Mouse (Mus musculus): ENCODE data around the gene Cd99l2. TPM values are rescaled to one million over a fixed set of nuclear protein-coding genes. Genes with fewer than 3 reads are reported as not detected.

Gene Cd99l2
- polyA plus RNA-seq, 1 experiment = 1.8 TPM

DNA sequence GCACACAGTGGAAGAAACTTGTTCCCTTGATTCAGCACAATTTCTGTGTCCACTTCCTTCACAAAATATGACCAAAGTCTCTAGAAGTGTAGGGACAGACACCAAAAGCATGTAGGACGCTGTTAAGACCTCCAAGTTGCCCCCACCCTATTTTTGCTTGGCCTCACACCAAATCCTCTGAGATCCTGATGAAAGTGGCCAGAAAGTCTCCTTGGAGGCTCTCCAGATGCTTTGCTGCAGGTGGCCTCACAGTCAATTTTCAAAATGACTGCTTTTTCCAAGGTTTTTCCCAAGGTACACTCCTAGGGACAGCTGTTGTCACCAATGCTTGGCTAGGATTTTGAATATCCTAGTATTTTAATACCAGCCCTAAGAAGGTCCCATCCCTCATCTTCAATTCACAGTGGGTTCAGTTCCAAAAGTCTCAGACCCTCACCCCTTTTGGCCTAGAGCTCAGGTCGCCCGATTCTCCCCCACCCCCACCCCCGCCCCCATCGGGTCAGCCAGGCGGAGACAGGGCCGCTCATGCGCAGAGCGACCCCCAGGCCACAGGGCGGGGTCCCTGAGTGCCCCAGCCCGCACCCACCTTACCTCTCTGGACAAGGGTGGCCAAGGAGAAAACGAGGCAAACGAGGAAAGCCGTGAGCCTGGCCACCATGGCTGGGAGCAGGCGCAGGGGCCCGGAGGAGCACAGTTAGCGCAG lies 567 bp downstream of the Cd99l2 start:
- Histone ChIP-seq H3K4me3 (ENCODE audit: low read depth, low read length) (peak overlapping the region; percentile 96), H3K4me1 (ENCODE audit: control insufficient read depth, insufficient read depth, insufficient read length, low read length) (no peaks in the 10 kb centered on the region), H3K27me3 (ENCODE audit: control insufficient read depth, insufficient read depth, low read length) (no peaks in the 10 kb centered on the region), H3K27ac (ENCODE audit: insufficient read depth, low read depth, low read length) (no peak overlapping the region), H3K36me3 (ENCODE audit: control insufficient read depth, insufficient read depth, low read length) (no peaks in the 10 kb centered on the region)
- TF ChIP-seq POLR2A (IDR thresholded peaks at IDR 0.05; ENCODE audit: low read depth, low read length) = no peak
- no peak for TF ChIP-seq CTCF (IDR thresholded peaks at IDR 0.05; ENCODE audit: extremely low read depth, insufficient read length, insufficient replicate concordance, low read depth, low read length)
- WGBS = 15% methylated on average over 17 of the region's 17 CpGs

DNA sequence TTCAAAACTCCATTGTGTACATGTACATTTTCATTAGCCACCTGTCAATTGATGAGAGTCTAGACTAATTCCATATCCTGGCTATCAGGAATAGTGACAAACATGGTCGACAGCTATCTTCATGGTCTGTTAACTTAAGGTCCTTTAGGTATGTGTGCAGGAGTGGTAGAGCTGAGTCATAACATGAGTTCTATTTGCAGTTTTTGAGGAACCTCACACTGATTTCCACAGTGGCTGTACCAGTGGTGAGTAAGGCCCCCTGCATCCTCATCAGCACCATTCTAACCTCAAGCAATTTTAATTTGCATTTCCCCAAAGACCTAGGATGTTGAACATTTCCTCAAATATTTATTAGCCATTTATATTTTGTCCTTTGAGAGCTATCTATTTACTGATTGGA lies 3.3 kb downstream of the Cd99l2 start:
- Histone ChIP-seq H3K4me1 (ENCODE audit: control insufficient read depth, insufficient read depth, insufficient read length, low read length) (no peaks in the 10 kb centered on the region), H3K4me3 (ENCODE audit: low read depth, low read length) (no peak overlapping the region), H3K27me3 (ENCODE audit: control insufficient read depth, insufficient read depth, low read length) (no peaks in the 10 kb centered on the region), H3K36me3 (ENCODE audit: control insufficient read depth, insufficient read depth, low read length) (no peaks in the 10 kb centered on the region), H3K27ac (ENCODE audit: insufficient read depth, low read depth, low read length) (no peak overlapping the region)
- TF ChIP-seq POLR2A (IDR thresholded peaks at IDR 0.05; ENCODE audit: low read depth, low read length) = no peak
- 77% methylated on average over 1 of the region's 1 CpGs for WGBS

DNA sequence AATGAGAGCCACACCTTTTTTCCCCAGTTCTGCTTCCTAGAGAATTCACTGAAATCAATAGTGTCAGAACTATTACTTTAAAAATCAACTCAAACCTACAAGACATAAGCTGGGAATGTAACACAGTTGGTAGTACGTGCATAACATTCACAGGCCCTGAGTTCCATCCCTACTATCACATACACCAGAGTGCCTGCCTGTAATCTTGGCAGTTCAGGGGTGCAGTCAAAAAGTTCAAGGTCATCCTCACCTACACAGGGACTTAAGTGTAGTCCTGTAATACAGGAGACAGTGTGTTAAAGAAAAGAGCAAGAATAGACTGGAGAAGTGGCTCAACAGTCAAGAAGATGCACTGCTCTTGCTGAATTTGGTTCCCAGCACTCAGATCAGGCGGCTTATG lies 10.4 kb downstream of the Cd99l2 start:
- Histone ChIP-seq H3K27me3 (ENCODE audit: control insufficient read depth, insufficient read depth, low read length) (no peaks in the 10 kb centered on the region), H3K4me1 (ENCODE audit: control insufficient read depth, insufficient read depth, insufficient read length, low read length) (no peaks in the 10 kb centered on the region), H3K4me3 (ENCODE audit: low read depth, low read length) (no peak overlapping the region), H3K36me3 (ENCODE audit: control insufficient read depth, insufficient read depth, low read length) (no peaks in the 10 kb centered on the region), H3K27ac (ENCODE audit: insufficient read depth, low read depth, low read length) (no peak overlapping the region)
- 84% methylated on average over 2 of the region's 2 CpGs for WGBS
- TF ChIP-seq POLR2A (IDR thresholded peaks at IDR 0.05; ENCODE audit: low read depth, low read length) = no peak
- no peak for TF ChIP-seq CTCF (IDR thresholded peaks at IDR 0.05; ENCODE audit: extremely low read depth, insufficient read length, insufficient replicate concordance, low read depth, low read length)

DNA sequence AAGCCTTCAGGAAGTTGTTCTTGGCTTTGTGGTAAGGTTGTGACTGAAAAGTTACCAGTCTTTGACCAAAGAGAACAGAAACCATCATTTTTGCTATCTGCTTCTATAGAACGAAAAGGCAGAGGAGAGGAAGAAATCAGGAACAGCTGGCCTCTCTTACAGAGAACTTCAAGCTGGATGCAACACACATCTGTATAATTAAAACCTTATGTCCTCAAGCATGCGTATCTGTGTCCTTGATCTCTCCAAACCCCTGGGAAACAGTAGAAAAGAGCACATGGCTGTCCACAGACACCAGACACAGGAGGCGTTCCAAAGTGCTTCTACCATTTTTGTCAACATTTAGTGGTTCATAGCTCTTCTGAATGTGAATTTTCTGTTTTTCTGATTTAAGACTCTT lies 16.7 kb downstream of the Cd99l2 start:
- 78% methylated on average over 3 of the region's 3 CpGs for WGBS
- Histone ChIP-seq H3K4me1 (ENCODE audit: control insufficient read depth, insufficient read depth, insufficient read length, low read length) (no peaks in the 10 kb centered on the region), H3K27me3 (ENCODE audit: control insufficient read depth, insufficient read depth, low read length) (no peaks in the 10 kb centered on the region), H3K36me3 (ENCODE audit: control insufficient read depth, insufficient read depth, low read length) (no peaks in the 10 kb centered on the region), H3K27ac (ENCODE audit: insufficient read depth, low read depth, low read length) (no peak overlapping the region), H3K4me3 (ENCODE audit: low read depth, low read length) (no peak overlapping the region)
- no peak for TF ChIP-seq CTCF (IDR thresholded peaks at IDR 0.05; ENCODE audit: extremely low read depth, insufficient read length, insufficient replicate concordance, low read depth, low read length)
- no peak for TF ChIP-seq POLR2A (IDR thresholded peaks at IDR 0.05; ENCODE audit: low read depth, low read length)

DNA sequence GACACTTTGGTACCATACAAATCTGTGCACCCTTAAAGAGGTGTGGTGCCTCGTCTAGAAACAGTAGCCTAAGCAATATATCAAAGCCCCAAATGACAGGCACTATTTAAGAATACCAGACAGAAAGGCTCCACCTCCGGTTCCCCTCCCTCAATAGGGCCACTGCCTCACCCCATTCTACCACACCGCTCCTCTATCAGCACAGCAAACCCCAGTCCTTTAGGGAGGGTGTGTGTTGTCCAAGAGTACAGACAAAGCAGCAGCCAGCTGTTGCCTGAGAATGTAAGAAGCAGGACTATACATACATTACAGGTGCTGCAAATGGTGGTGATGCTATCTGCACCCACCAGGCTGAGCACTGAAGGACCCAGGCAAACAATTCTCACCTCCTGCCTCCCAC lies 17.2 kb downstream of the Cd99l2 start:
- WGBS = 61% methylated on average over 3 of the region's 3 CpGs
- no peak overlapping the region for H3K27ac ChIP-seq (ENCODE audit: insufficient read depth, low read depth, low read length)
- TF ChIP-seq CTCF (IDR thresholded peaks at IDR 0.05; ENCODE audit: extremely low read depth, insufficient read length, insufficient replicate concordance, low read depth, low read length) (no peak), POLR2A (IDR thresholded peaks at IDR 0.05; ENCODE audit: low read depth, low read length) (no peak)
- H3K4me3 ChIP-seq (ENCODE audit: low read depth, low read length) = no peak overlapping the region
- no peaks in the 10 kb centered on the region for H3K36me3 ChIP-seq (ENCODE audit: control insufficient read depth, insufficient read depth, low read length)
- no peaks in the 10 kb centered on the region for H3K4me1 ChIP-seq (ENCODE audit: control insufficient read depth, insufficient read depth, insufficient read length, low read length)
- H3K27me3 ChIP-seq (ENCODE audit: control insufficient read depth, insufficient read depth, low read length) = no peaks in the 10 kb centered on the region

DNA sequence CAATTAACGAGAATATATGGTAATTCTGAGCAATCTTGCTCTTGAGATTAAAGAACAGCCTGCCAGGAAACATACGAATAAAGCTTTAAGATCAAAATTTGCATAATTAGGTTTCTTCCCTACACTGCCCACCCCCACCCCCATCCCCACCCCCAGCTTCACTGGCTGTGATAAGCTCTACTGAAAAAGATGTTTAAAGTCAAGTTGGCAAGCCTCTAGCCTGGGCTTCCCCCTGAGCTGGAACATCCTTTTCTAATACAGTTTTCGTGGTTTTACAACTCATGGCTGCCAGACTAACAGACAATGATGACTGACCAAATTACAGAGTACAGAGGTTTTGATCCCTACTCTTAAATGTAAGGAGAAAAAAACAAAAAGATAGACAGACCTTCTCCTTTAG lies 17.6 kb downstream of the Cd99l2 start:
- H3K4me3 ChIP-seq (ENCODE audit: low read depth, low read length) = no peak overlapping the region
- H3K27me3 ChIP-seq (ENCODE audit: control insufficient read depth, insufficient read depth, low read length) = no peaks in the 10 kb centered on the region
- H3K27ac ChIP-seq (ENCODE audit: insufficient read depth, low read depth, low read length) = no peak overlapping the region
- H3K36me3 ChIP-seq (ENCODE audit: control insufficient read depth, insufficient read depth, low read length) = no peaks in the 10 kb centered on the region
- 84% methylated on average over 3 of the region's 3 CpGs for WGBS
- TF ChIP-seq POLR2A (IDR thresholded peaks at IDR 0.05; ENCODE audit: low read depth, low read length) (no peak), CTCF (IDR thresholded peaks at IDR 0.05; ENCODE audit: extremely low read depth, insufficient read length, insufficient replicate concordance, low read depth, low read length) (no peak)
- no peaks in the 10 kb centered on the region for H3K4me1 ChIP-seq (ENCODE audit: control insufficient read depth, insufficient read depth, insufficient read length, low read length)

DNA sequence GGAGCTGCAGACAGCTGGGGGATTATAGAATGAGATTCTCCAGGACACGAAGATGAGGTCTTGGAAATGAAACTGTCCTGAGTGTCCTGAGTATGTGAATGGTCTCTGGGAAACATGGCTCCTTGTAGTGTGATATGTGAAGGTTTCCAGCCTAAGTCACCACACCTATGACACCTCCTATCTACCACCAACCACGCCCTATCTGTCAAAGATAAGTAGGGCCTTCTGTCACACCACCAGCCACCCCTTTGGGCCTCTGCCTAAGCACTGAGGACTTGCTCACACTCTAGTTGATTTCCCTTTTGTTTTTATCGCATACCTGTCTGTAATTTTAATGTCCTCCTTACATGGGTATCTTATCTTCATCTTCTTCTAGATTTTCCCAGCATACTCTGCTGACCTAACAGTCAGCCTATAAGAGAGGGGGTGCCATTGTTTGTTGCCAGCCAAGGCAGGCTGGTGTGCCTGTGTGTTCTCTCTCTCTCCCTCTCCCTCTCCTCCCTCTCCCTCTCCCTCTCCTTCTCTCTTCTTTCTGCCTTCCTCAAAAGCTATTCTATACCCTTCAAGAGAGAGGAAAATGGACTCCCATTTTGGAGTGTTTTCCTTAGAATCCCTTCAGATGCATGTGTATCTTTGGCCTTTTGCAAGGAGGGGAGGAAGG lies 18.2 kb downstream of the Cd99l2 start:
- WGBS = 72% methylated on average over 3 of the region's 3 CpGs
- TF ChIP-seq CTCF (IDR thresholded peaks at IDR 0.05; ENCODE audit: extremely low read depth, insufficient read length, insufficient replicate concordance, low read depth, low read length) (no peak), POLR2A (IDR thresholded peaks at IDR 0.05; ENCODE audit: low read depth, low read length) (no peak)

More for the DNA sequence above, 18.2 kb downstream of the Cd99l2 start:
- Histone ChIP-seq H3K27ac (ENCODE audit: insufficient read depth, low read depth, low read length) (no peak overlapping the region), H3K4me3 (ENCODE audit: low read depth, low read length) (no peak overlapping the region), H3K27me3 (ENCODE audit: control insufficient read depth, insufficient read depth, low read length) (no peaks in the 10 kb centered on the region), H3K4me1 (ENCODE audit: control insufficient read depth, insufficient read depth, insufficient read length, low read length) (no peaks in the 10 kb centered on the region), H3K36me3 (ENCODE audit: control insufficient read depth, insufficient read depth, low read length) (no peaks in the 10 kb centered on the region)
